Mouse (Mus musculus) intestine, embryonic 14.5 days (tissue): ENCODE measurements around the gene Nek8. TPM values are rescaled to one million over a fixed set of nuclear protein-coding genes. Genes with fewer than 3 reads are reported as not detected.

Source experiments
- ATAC-seq: fragments of 200-750 bp; cut with Nextera tagmentation; replicated peaks from 2 replicates; pipeline ENCODE4 v1.8.0; 2017; ENCODE audit warnings: low read depth, moderate number of reproducible peaks, moderate TSS enrichment, moderate library complexity; ENCODE audit not compliant: low FRiP score, low TSS enrichment
- DNase-seq: peaks from one replicate; pipeline ENCODE4 v3.0.0-alpha.2; 2018; ENCODE audit warnings: low spot score
- H3K27ac ChIP-seq: fragments of 300-500 bp; sonication (generic); 2 replicates; pipeline ENCODE4 v1.5.1; 2014; ENCODE audit warnings: low read depth, mild to moderate bottlenecking, control low read depth
- H3K27me3 ChIP-seq: fragments of 300-500 bp; sonication (generic); replicated peaks from 2 replicates; pipeline ENCODE4 v1.6.1; 2014; ENCODE audit warnings: low read length, control low read depth; ENCODE audit not compliant: control insufficient read depth, insufficient read depth
- H3K36me3 ChIP-seq: fragments of 300-500 bp; sonication (generic); 2 replicates; pipeline ENCODE4 v1.6.1; 2014; ENCODE audit warnings: low read length, control low read depth; ENCODE audit not compliant: control insufficient read depth, insufficient read depth
- H3K4me1 ChIP-seq: fragments of 300-500 bp; sonication (generic); replicated peaks from 2 replicates; pipeline ENCODE4 v1.6.1; 2014; ENCODE audit warnings: low read length, control low read depth, mixed read lengths; ENCODE audit not compliant: control insufficient read depth, insufficient read depth
- H3K4me2 ChIP-seq: fragments of 300-500 bp; sonication (generic); 2 replicates; pipeline ENCODE4 v1.6.1; 2014; ENCODE audit warnings: low read length
- H3K4me3 ChIP-seq: fragments of 300-500 bp; sonication (generic); 2 replicates; pipeline ENCODE4 v1.5.1; 2014; ENCODE audit warnings: low read depth, low read length, control low read depth, mixed read lengths
- H3K9ac ChIP-seq: fragments of 300-500 bp; sonication (generic); 2 replicates; pipeline ENCODE4 v1.6.1; 2014; ENCODE audit warnings: mild to moderate bottlenecking, low read length
- H3K9me3 ChIP-seq: fragments of 300-500 bp; sonication (generic); 2 replicates; pipeline ENCODE4 v1.6.1; 2016; ENCODE audit warnings: low read length, control low read depth; ENCODE audit not compliant: control insufficient read depth
- WGBS: fragments of 180-500 bp; shearing (Covaris S2); extraction: QIAGEN DNeasy Blood & Tissue Kit; methylation state at CpG from one replicate; pipeline ENCODE4 v1.1.7; 2014; 5-methylcytosine and 5-hydroxymethylcytosine counted together
- polyA plus RNA-seq: library from polyadenylated mRNA; unstranded; fragments of >200 nt; fragmentation: Nextera tagmentation; extraction: Ambion mirVana; gene quantifications from 2 replicates; pipeline ENCODE4 v1.2.1, GENCODE M21; 2014

Nek8 gene
- polyA plus RNA-seq, 1 experiment from 2014 or later: 15.4 TPM

DNA sequence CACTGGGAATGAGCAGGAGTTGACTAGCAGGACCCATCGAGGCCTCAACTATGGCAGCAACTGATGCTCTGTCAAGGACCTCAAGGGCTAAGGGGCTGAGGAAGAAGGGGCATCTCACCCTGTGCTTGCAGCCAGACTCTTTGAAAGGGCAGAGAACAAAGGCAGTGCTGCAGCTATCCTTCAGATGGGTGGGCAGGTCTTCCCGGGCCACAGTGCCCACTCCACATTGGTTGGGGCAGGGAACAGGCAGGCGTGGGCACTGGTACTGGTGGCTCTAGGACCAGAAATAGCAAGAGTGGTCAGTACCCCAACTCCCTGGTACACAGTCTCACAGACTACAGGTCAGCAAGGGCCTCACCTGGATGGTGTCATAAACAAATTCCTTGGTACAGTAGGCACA lies 15.8 kb downstream of the Nek8 start:
- Histone ChIP-seq H3K4me3 (no peak overlapping the region), H3K9me3 (no peaks in the 10 kb centered on the region), H3K27me3 (no peaks in the 10 kb centered on the region), H3K27ac (no peak overlapping the region), H3K4me1 (peaks cover 19% of the 10 kb centered on the region), H3K36me3 (peaks cover 72% of the 10 kb centered on the region), H3K4me2 (no peak overlapping the region), H3K9ac (no peak overlapping the region)
- WGBS: 85% methylated on average over 3 of the region's 3 CpGs
- ATAC-seq: no peak
- DNase-seq: no peak

DNA sequence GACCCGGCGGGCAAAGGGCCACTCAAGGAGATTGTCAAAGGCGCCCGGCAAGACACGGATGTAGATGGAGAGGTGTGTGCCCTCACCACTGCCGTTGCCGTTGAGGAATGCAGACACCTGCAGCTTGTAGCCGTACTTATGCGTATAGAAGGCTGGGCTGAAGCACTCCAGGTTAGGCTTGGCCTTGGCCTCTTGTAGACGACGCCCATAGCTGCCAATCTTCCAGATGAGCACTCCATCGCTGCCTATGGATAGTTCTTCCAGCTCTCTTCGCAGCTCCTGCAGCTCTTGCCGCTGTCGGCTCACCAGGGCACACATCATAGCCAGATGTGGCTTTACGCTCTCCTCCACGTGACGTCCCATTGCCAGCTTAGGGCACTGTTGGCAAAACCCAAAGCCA lies 16.3 kb downstream of the Nek8 start:
- Histone ChIP-seq H3K36me3 (peaks cover 77% of the 10 kb centered on the region), H3K4me1 (peaks cover 18% of the 10 kb centered on the region), H3K9ac (no peak overlapping the region), H3K27me3 (no peaks in the 10 kb centered on the region), H3K4me2 (no peak overlapping the region), H3K27ac (no peak overlapping the region), H3K4me3 (no peak overlapping the region), H3K9me3 (no peaks in the 10 kb centered on the region)
- no peak for ATAC-seq
- WGBS: 82% methylated on average over 18 of the region's 18 CpGs
- DNase-seq: no peak

DNA sequence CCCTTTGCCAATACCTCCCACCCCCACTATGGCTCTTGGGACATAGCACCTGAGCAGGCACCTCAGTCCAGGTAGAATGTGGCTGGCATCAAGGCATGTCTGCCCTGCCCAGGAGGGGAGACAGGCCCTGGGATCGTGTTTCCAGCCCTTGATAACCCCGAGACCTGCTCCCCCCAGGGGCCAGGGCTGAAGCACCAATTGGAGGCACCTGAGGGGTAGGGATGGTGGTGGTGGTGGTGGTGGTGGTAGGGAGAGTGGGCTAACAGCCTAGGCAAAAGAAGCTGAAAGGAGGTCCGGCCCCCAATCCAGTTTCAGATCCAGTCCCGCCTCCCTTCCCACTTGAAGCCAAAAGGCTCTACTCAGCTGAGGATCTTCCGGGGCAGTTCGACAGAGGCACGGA lies 16.9 kb downstream of the Nek8 start:
- ATAC-seq: no peak
- Histone ChIP-seq H3K9me3 (no peaks in the 10 kb centered on the region), H3K36me3 (peaks cover 83% of the 10 kb centered on the region), H3K4me3 (no peak overlapping the region), H3K4me2 (no peak overlapping the region), H3K9ac (no peak overlapping the region), H3K27ac (no peak overlapping the region), H3K4me1 (peaks cover 18% of the 10 kb centered on the region), H3K27me3 (no peaks in the 10 kb centered on the region)
- DNase-seq: no peak
- WGBS: 61% methylated on average over 7 of the region's 7 CpGs

DNA sequence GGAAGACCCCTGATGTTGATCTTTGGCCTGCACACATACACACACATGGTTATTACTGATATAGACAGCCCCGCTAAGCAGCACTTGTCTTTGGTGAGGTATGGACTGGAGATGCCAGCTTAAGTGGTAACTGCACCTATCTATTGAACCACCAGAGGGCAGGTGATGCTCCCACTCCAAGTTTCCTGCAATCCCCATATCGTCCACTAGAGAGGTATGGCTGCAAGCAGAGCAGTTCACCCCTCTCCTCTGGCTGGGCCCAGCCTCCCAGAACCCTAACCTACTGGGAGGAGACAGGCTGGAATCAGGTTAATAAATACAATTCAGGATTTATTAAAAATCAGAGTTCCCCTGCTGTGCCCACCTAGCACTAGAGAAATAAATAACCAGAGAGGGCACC lies 17.4 kb downstream of the Nek8 start:
- Histone ChIP-seq H3K9ac (no peak overlapping the region), H3K4me1 (peaks cover 18% of the 10 kb centered on the region), H3K4me2 (no peak overlapping the region), H3K36me3 (peaks cover 87% of the 10 kb centered on the region), H3K9me3 (no peaks in the 10 kb centered on the region), H3K4me3 (no peak overlapping the region), H3K27ac (no peak overlapping the region), H3K27me3 (no peaks in the 10 kb centered on the region)
- 26% methylated on average over 2 of the region's 2 CpGs for WGBS
- ATAC-seq (peak; percentile 32; the same call in 1 of the 2 replicates), DNase-seq (peak; percentile 82)

GRCm38 (mm10) chr11:78156156-78156699 lies 20.2 kb downstream of the Nek8 start:
- H3K27ac ChIP-seq: no peak overlapping the region
- H3K36me3 ChIP-seq: peaks cover 76% of the 10 kb centered on the region
- WGBS: 79% methylated on average over 6 of the region's 6 CpGs
- no peak overlapping the region for H3K4me3 ChIP-seq
- ATAC-seq (no peak), DNase-seq (no peak)
- no peaks in the 10 kb centered on the region for H3K9me3 ChIP-seq
- H3K4me2 ChIP-seq: no peak overlapping the region
- H3K4me1 ChIP-seq: peaks cover 11% of the 10 kb centered on the region; the same call in 1 of the 2 replicates
- no peaks in the 10 kb centered on the region for H3K27me3 ChIP-seq
- no peak overlapping the region for H3K9ac ChIP-seq

DNA sequence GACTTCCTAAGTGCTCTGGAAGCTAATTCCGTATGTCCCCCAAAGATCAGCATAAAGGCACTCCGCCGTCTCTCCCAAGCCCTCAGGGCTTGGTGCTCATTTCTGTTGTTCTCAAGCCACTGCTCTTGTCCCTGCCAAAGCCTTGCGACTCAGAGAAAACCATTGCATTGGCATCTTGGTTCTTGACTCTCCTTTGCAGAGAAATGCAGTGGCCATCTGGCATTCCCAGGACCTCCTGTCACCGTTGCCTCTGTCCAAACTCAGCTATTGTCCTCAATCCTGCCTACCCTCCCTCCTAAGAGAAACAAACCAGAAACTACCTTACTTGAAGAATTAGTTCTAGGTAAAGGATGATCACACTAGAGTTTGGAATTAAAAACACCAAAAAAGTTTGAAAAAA lies 20.8 kb downstream of the Nek8 start:
- no peak for ATAC-seq
- peaks cover 76% of the 10 kb centered on the region for H3K36me3 ChIP-seq
- no peak overlapping the region for H3K4me2 ChIP-seq

GRCm38 (mm10) chr11:78153778-78154177 lies 22.7 kb downstream of the Nek8 start:
- 85% methylated on average over 13 of the region's 13 CpGs for WGBS
- Histone ChIP-seq H3K9me3 (no peaks in the 10 kb centered on the region), H3K4me1 (peaks cover 11% of the 10 kb centered on the region; the same call in 1 of the 2 replicates), H3K27me3 (no peaks in the 10 kb centered on the region), H3K36me3 (peaks cover 76% of the 10 kb centered on the region), H3K4me3 (no peak overlapping the region), H3K9ac (no peak overlapping the region), H3K4me2 (no peak overlapping the region), H3K27ac (no peak overlapping the region)
- DNase-seq: no peak
- no peak; the same call in 1 of the 2 replicates for ATAC-seq

More for the DNA sequence above, 20.8 kb downstream of the Nek8 start:
- Histone ChIP-seq H3K4me1 (peaks cover 11% of the 10 kb centered on the region; the same call in 1 of the 2 replicates), H3K9me3 (no peaks in the 10 kb centered on the region), H3K9ac (no peak overlapping the region), H3K4me3 (no peak overlapping the region), H3K27ac (no peak overlapping the region), H3K27me3 (no peaks in the 10 kb centered on the region)
- 83% methylated on average over 5 of the region's 5 CpGs for WGBS
- DNase-seq: no peak

GRCm38 (mm10) chr11:78152299-78153231 lies 23.9 kb downstream of the Nek8 start:
- no peak overlapping the region for H3K4me2 ChIP-seq
- H3K4me3 ChIP-seq: no peak overlapping the region
- H3K9me3 ChIP-seq: no peaks in the 10 kb centered on the region
- WGBS: 59% methylated on average over 9 of the region's 9 CpGs
- peak overlapping the region; percentile 7; the same call in 1 of the 2 replicates for H3K27ac ChIP-seq
- DNase-seq: no peak
- H3K4me1 ChIP-seq: peaks cover 11% of the 10 kb centered on the region; the same call in 1 of the 2 replicates
- no peaks in the 10 kb centered on the region for H3K27me3 ChIP-seq
- ATAC-seq: no peak
- H3K36me3 ChIP-seq: peaks cover 75% of the 10 kb centered on the region
- H3K9ac ChIP-seq: no peak overlapping the region
